Mouse (Mus musculus): ENCODE data around the gene Gm12185. TPM values are rescaled to one million over a fixed set of nuclear protein-coding genes. Genes with fewer than 3 reads are reported as not detected.
"Not testable (repeated sequence)": the region's sequence is repeated elsewhere in the genome, so short reads cannot be mapped to it uniquely, and the experiment has no call there.

Gene Gm12185
- polyA plus RNA-seq, 1 experiment = 0.10 TPM

- DNase-seq; H3K27ac ChIP-seq (ENCODE audit: insufficient read depth, low read length); H3K4me3 ChIP-seq (replicated peaks; ENCODE audit: insufficient read depth, low read depth, low read length); H3K4me1 ChIP-seq (ENCODE audit: control insufficient read depth, insufficient read depth, low read length); H3K27me3 ChIP-seq (ENCODE audit: control insufficient read depth, insufficient read depth, low read length): not testable (repeated sequence)
- WGBS = no CpG with 5 or more reads among the region's 1 CpGs
Measured at GRCm38 (mm10) chr11:48978240-48978939, 13.6 kb downstream of the Gm12185 start, which contains the start of gene Olfr56. Olfr56 (plus strand) TSS chr11:48978889.

- WGBS = no CpG with 5 or more reads among the region's 1 CpGs
Measured at GRCm38 (mm10) chr11:48974686-48975085, 17.3 kb downstream of the Gm12185 start.

GRCm38 (mm10) chr11:48946090-48946489 is 45.9 kb downstream of the Gm12185 start, which contains the start of gene Psme2b:
Psme2b (minus strand) TSS chr11:48946190.
- H3K4me3 ChIP-seq (replicated peaks; ENCODE audit: insufficient read depth, low read depth, low read length); H3K27ac ChIP-seq (ENCODE audit: insufficient read depth, low read length); H3K27me3 ChIP-seq (ENCODE audit: control insufficient read depth, insufficient read depth, low read length); H3K4me1 ChIP-seq (ENCODE audit: control insufficient read depth, insufficient read depth, low read length); DNase-seq: not testable (repeated sequence)
- WGBS = 91% methylated on average over 6 of the region's 6 CpGs

More at GRCm38 (mm10) chr11:48974686-48975085, 17.3 kb downstream of the Gm12185 start:
- DNase-seq; H3K4me1 ChIP-seq (ENCODE audit: control insufficient read depth, insufficient read depth, low read length); H3K27ac ChIP-seq (ENCODE audit: insufficient read depth, low read length); H3K27me3 ChIP-seq (ENCODE audit: control insufficient read depth, insufficient read depth, low read length); H3K4me3 ChIP-seq (replicated peaks; ENCODE audit: insufficient read depth, low read depth, low read length): not testable (repeated sequence)

GRCm38 (mm10) chr11:48939286-48939685 is 52.7 kb downstream of the Gm12185 start:
- H3K27me3 ChIP-seq (ENCODE audit: control insufficient read depth, insufficient read depth, low read length); H3K4me3 ChIP-seq (replicated peaks; ENCODE audit: insufficient read depth, low read depth, low read length); DNase-seq; H3K4me1 ChIP-seq (ENCODE audit: control insufficient read depth, insufficient read depth, low read length); H3K27ac ChIP-seq (ENCODE audit: insufficient read depth, low read length): not testable (repeated sequence)

GRCm38 (mm10) chr11:48935291-48935690 is 56.7 kb downstream of the Gm12185 start:
- not testable (repeated sequence) for H3K27ac ChIP-seq (ENCODE audit: insufficient read depth, low read length); DNase-seq
- no CpG with 5 or more reads among the region's 3 CpGs for WGBS

GRCm38 (mm10) chr11:48933923-48934322 is 58.1 kb downstream of the Gm12185 start:
- 12% methylated on average over 1 of the region's 1 CpGs for WGBS
- not testable (repeated sequence) for H3K27ac ChIP-seq (ENCODE audit: insufficient read depth, low read length); H3K4me1 ChIP-seq (ENCODE audit: control insufficient read depth, insufficient read depth, low read length); H3K4me3 ChIP-seq (replicated peaks; ENCODE audit: insufficient read depth, low read depth, low read length); DNase-seq; H3K27me3 ChIP-seq (ENCODE audit: control insufficient read depth, insufficient read depth, low read length)

More at GRCm38 (mm10) chr11:48935291-48935690, 56.7 kb downstream of the Gm12185 start:
- H3K4me1 ChIP-seq (ENCODE audit: control insufficient read depth, insufficient read depth, low read length); H3K27me3 ChIP-seq (ENCODE audit: control insufficient read depth, insufficient read depth, low read length); H3K4me3 ChIP-seq (replicated peaks; ENCODE audit: insufficient read depth, low read depth, low read length): not testable (repeated sequence)

- not testable (repeated sequence) for H3K27me3 ChIP-seq (ENCODE audit: control insufficient read depth, insufficient read depth, low read length); DNase-seq; H3K4me3 ChIP-seq (replicated peaks; ENCODE audit: insufficient read depth, low read depth, low read length); H3K27ac ChIP-seq (ENCODE audit: insufficient read depth, low read length); H3K4me1 ChIP-seq (ENCODE audit: control insufficient read depth, insufficient read depth, low read length)
- WGBS = 80% methylated on average over 1 of the region's 1 CpGs
Measured at GRCm38 (mm10) chr11:48933422-48933821, 58.6 kb downstream of the Gm12185 start.

- 94% methylated on average over 1 of the region's 1 CpGs for WGBS
- H3K4me1 ChIP-seq (ENCODE audit: control insufficient read depth, insufficient read depth, low read length); H3K27me3 ChIP-seq (ENCODE audit: control insufficient read depth, insufficient read depth, low read length): not testable (repeated sequence)
Measured at GRCm38 (mm10) chr11:48928068-48928467, 64.0 kb downstream of the Gm12185 start.

GRCm38 (mm10) chr11:48926437-48926836 is 65.6 kb downstream of the Gm12185 start:
- H3K27ac ChIP-seq (ENCODE audit: insufficient read depth, low read length); H3K4me3 ChIP-seq (replicated peaks; ENCODE audit: insufficient read depth, low read depth, low read length); H3K4me1 ChIP-seq (ENCODE audit: control insufficient read depth, insufficient read depth, low read length); DNase-seq; H3K27me3 ChIP-seq (ENCODE audit: control insufficient read depth, insufficient read depth, low read length): not testable (repeated sequence)

More at GRCm38 (mm10) chr11:48928068-48928467, 64.0 kb downstream of the Gm12185 start:
- H3K4me3 ChIP-seq (replicated peaks; ENCODE audit: insufficient read depth, low read depth, low read length); DNase-seq; H3K27ac ChIP-seq (ENCODE audit: insufficient read depth, low read length): not testable (repeated sequence)

GRCm38 (mm10) chr11:48923818-48924217 is 68.2 kb downstream of the Gm12185 start:
- WGBS = 88% methylated on average over 5 of the region's 5 CpGs
- H3K4me3 ChIP-seq (replicated peaks; ENCODE audit: insufficient read depth, low read depth, low read length) = not testable (repeated sequence)

More at GRCm38 (mm10) chr11:48923818-48924217, 68.2 kb downstream of the Gm12185 start:
- not testable (repeated sequence) for DNase-seq; H3K27ac ChIP-seq (ENCODE audit: insufficient read depth, low read length); H3K4me1 ChIP-seq (ENCODE audit: control insufficient read depth, insufficient read depth, low read length); H3K27me3 ChIP-seq (ENCODE audit: control insufficient read depth, insufficient read depth, low read length)

Data from cerebellum, adult 2 months (tissue).